Mouse (Mus musculus): ENCODE measurements around the gene Iqschfp. TPM values are rescaled to one million over a fixed set of nuclear protein-coding genes. Genes with fewer than 3 reads are reported as not detected.

Iqschfp gene
- polyA plus RNA-seq, 1 experiment: not detected

DNA sequence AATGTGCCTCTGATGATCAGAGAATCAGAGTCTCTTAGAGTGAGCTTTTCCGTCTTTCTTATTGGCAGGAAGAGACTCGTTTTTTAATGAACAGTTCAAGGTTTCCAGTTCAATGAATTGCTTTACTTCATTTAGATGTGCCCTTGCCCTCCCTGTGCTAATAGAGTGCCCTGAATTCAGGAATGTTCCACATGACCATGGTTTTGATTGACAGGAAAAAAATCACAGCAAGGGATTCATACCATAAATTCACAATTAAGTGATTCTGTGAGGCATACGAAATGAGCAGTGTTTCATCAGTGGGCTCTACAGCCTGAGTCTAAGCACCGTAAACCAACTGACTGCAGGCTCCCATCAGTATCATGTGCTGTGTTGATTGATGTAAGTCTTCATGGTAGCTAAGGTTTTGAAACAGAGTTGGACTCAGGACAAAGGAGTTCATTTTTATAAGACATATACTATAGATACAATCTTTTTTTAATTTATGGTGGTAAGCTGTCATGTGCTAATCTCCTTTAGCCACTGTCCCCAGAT lies 312.0 kb downstream of the Iqschfp start:
- no peak for DNase-seq
- 85% methylated on average over 4 of the region's 4 CpGs for WGBS
- H3K36me3 ChIP-seq (ENCODE audit: control insufficient read depth, insufficient read depth, low read length): no peaks in the 10 kb centered on the region
- H3K27me3 ChIP-seq (ENCODE audit: control insufficient read depth, insufficient read depth, low read length): no peaks in the 10 kb centered on the region
- TF ChIP-seq CTCF (IDR thresholded peaks at IDR 0.05; ENCODE audit: borderline replicate concordance, control insufficient read depth, extremely low read depth, insufficient read depth, low read length, poor library complexity) (no peak), POLR2A (IDR thresholded peaks at IDR 0.05; ENCODE audit: control insufficient read depth, extremely low read depth, insufficient read depth, low read length, poor library complexity) (no peak)
- no peaks in the 10 kb centered on the region for H3K4me1 ChIP-seq (replicated peaks; ENCODE audit: control insufficient read depth, insufficient read depth, low read length)
- no peak overlapping the region for H3K27ac ChIP-seq (ENCODE audit: control insufficient read depth, insufficient read depth, low read length)
- no peak overlapping the region for H3K4me3 ChIP-seq (ENCODE audit: control insufficient read depth, insufficient read depth, low read length)

DNA sequence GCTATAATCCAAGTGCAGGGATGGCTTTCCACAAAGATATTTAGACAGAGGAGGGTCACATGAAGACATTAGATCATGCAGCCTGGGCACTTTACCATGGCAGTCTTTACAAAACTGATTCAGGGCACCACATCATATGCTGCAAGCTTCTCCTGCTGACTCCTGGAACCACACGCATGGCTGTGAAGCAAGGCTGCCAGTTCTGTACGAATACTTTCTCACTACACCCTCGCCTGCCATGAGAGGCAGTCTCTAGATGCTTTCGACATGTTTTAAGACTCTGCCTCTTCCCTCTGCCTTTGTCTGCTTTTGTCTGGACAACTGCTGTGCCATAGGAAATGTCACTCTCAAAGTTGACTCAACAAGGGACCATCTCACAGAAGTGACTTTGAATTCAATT lies 318.4 kb downstream of the Iqschfp start:
- no peak for TF ChIP-seq CTCF (IDR thresholded peaks at IDR 0.05; ENCODE audit: borderline replicate concordance, control insufficient read depth, extremely low read depth, insufficient read depth, low read length, poor library complexity)
- TF ChIP-seq POLR2A (IDR thresholded peaks at IDR 0.05; ENCODE audit: control insufficient read depth, extremely low read depth, insufficient read depth, low read length, poor library complexity): no peak
- H3K4me3 ChIP-seq (ENCODE audit: control insufficient read depth, insufficient read depth, low read length): no peak overlapping the region
- H3K27ac ChIP-seq (ENCODE audit: control insufficient read depth, insufficient read depth, low read length): no peak overlapping the region
- no peaks in the 10 kb centered on the region for H3K4me1 ChIP-seq (replicated peaks; ENCODE audit: control insufficient read depth, insufficient read depth, low read length)
- no peak for DNase-seq
- no peaks in the 10 kb centered on the region for H3K27me3 ChIP-seq (ENCODE audit: control insufficient read depth, insufficient read depth, low read length)
- H3K36me3 ChIP-seq (ENCODE audit: control insufficient read depth, insufficient read depth, low read length): no peaks in the 10 kb centered on the region
- 95% methylated on average over 4 of the region's 4 CpGs for WGBS

DNA sequence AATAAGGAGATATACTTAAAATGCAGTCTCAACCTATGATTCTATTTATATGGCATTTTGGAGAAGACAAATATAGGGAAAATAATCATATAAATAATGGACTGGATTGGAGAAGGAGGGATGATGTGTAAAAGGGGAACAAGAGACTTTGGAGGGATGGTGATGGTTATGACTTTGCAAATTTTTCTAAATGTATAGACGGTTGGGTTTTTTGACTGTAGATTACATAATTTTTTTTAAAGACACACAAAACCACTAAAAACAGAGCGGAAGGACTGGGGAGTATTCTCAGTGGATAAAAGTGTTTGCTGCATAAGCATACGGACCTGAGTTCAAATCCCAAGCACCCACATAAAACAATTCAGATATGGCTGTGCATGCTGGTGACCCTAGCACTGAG lies 329.4 kb downstream of the Iqschfp start:
- no peaks in the 10 kb centered on the region for H3K4me1 ChIP-seq (replicated peaks; ENCODE audit: control insufficient read depth, insufficient read depth, low read length)
- no peak for DNase-seq
- H3K4me3 ChIP-seq (ENCODE audit: control insufficient read depth, insufficient read depth, low read length): no peak overlapping the region
- no peaks in the 10 kb centered on the region for H3K27me3 ChIP-seq (ENCODE audit: control insufficient read depth, insufficient read depth, low read length)
- H3K36me3 ChIP-seq (ENCODE audit: control insufficient read depth, insufficient read depth, low read length): no peaks in the 10 kb centered on the region
- TF ChIP-seq CTCF (IDR thresholded peaks at IDR 0.05; ENCODE audit: borderline replicate concordance, control insufficient read depth, extremely low read depth, insufficient read depth, low read length, poor library complexity) (no peak), POLR2A (IDR thresholded peaks at IDR 0.05; ENCODE audit: control insufficient read depth, extremely low read depth, insufficient read depth, low read length, poor library complexity) (no peak)
- WGBS: 53% methylated on average over 3 of the region's 3 CpGs
- no peak overlapping the region for H3K27ac ChIP-seq (ENCODE audit: control insufficient read depth, insufficient read depth, low read length)

DNA sequence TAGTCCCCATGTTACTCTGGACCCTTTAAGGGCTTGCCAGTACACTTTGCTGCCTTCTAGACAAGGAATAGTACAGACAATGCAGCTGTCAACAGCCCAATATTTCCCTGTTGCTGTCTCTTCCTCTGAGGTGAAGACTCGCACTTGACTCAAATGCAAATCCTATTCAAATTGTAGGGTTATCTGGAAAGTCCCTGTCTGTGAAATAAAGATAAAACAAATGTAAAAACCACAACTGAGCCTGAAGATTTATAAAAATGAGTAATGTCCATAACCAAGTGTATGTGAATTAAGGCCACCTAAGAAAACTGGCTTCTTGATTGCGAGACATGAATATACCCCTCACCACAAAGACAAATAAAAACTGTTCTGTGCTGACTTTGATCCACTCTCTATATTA lies 347.9 kb downstream of the Iqschfp start:
- no peaks in the 10 kb centered on the region for H3K36me3 ChIP-seq (ENCODE audit: control insufficient read depth, insufficient read depth, low read length)
- H3K27ac ChIP-seq (ENCODE audit: control insufficient read depth, insufficient read depth, low read length): no peak overlapping the region
- H3K27me3 ChIP-seq (ENCODE audit: control insufficient read depth, insufficient read depth, low read length): no peaks in the 10 kb centered on the region
- TF ChIP-seq POLR2A (IDR thresholded peaks at IDR 0.05; ENCODE audit: control insufficient read depth, extremely low read depth, insufficient read depth, low read length, poor library complexity) (no peak), CTCF (IDR thresholded peaks at IDR 0.05; ENCODE audit: borderline replicate concordance, control insufficient read depth, extremely low read depth, insufficient read depth, low read length, poor library complexity) (no peak)
- no peak overlapping the region for H3K4me3 ChIP-seq (ENCODE audit: control insufficient read depth, insufficient read depth, low read length)
- 93% methylated on average over 2 of the region's 2 CpGs for WGBS
- DNase-seq: no peak
- H3K4me1 ChIP-seq (replicated peaks; ENCODE audit: control insufficient read depth, insufficient read depth, low read length): no peaks in the 10 kb centered on the region

DNA sequence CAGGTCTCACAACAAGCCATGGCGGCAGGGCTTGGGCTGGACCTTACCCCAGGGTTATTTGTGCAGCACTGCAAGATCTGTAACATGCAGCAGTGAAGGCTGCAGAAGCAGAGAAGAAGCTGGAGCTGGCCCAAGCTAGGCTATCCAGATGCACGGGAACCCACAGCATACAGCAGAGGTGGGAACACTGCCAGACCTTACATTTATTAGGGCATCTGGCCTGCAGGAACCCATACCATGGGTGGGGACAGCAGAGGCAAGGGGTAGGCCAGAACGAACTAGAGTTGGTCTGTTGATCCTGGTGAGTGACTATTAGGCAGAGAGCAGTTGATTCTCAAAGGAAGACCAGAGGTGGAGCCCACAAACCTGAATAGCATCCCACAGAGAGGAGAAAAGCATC lies 351.2 kb downstream of the Iqschfp start:
- no peak overlapping the region for H3K4me3 ChIP-seq (ENCODE audit: control insufficient read depth, insufficient read depth, low read length)
- H3K4me1 ChIP-seq (replicated peaks; ENCODE audit: control insufficient read depth, insufficient read depth, low read length): no peaks in the 10 kb centered on the region
- H3K36me3 ChIP-seq (ENCODE audit: control insufficient read depth, insufficient read depth, low read length): no peaks in the 10 kb centered on the region
- TF ChIP-seq CTCF (IDR thresholded peaks at IDR 0.05; ENCODE audit: borderline replicate concordance, control insufficient read depth, extremely low read depth, insufficient read depth, low read length, poor library complexity): no peak
- WGBS: 71% methylated on average over 3 of the region's 3 CpGs
- no peak for DNase-seq
- no peak overlapping the region for H3K27ac ChIP-seq (ENCODE audit: control insufficient read depth, insufficient read depth, low read length)
- H3K27me3 ChIP-seq (ENCODE audit: control insufficient read depth, insufficient read depth, low read length): no peaks in the 10 kb centered on the region

DNA sequence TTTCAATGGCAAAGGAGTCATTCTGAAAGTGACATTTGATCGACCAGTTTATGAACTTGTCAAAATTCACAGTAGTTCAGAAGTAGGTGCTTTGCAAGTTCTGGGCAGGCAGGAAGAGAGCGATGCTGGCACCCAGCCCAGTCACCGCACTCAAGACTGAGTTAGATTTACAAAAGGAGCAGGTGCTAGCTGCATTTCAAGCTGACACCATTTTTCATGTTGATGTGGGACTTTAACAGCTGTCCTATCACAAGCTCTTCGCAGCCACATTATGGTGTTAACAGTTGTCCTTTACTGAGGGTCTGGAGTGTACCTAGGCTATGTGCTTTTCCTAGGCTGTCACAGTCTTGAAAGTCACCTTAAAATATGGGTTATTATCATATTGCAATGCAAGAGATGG lies 354.1 kb downstream of the Iqschfp start:
- WGBS: 78% methylated on average over 4 of the region's 4 CpGs
- no peak for TF ChIP-seq POLR2A (IDR thresholded peaks at IDR 0.05; ENCODE audit: control insufficient read depth, extremely low read depth, insufficient read depth, low read length, poor library complexity)
- TF ChIP-seq CTCF (IDR thresholded peaks at IDR 0.05; ENCODE audit: borderline replicate concordance, control insufficient read depth, extremely low read depth, insufficient read depth, low read length, poor library complexity): no peak
- DNase-seq: no peak
- Histone ChIP-seq H3K4me3 (ENCODE audit: control insufficient read depth, insufficient read depth, low read length) (no peak overlapping the region), H3K27ac (ENCODE audit: control insufficient read depth, insufficient read depth, low read length) (no peak overlapping the region), H3K4me1 (replicated peaks; ENCODE audit: control insufficient read depth, insufficient read depth, low read length) (no peaks in the 10 kb centered on the region), H3K27me3 (ENCODE audit: control insufficient read depth, insufficient read depth, low read length) (no peaks in the 10 kb centered on the region), H3K36me3 (ENCODE audit: control insufficient read depth, insufficient read depth, low read length) (no peaks in the 10 kb centered on the region)

DNA sequence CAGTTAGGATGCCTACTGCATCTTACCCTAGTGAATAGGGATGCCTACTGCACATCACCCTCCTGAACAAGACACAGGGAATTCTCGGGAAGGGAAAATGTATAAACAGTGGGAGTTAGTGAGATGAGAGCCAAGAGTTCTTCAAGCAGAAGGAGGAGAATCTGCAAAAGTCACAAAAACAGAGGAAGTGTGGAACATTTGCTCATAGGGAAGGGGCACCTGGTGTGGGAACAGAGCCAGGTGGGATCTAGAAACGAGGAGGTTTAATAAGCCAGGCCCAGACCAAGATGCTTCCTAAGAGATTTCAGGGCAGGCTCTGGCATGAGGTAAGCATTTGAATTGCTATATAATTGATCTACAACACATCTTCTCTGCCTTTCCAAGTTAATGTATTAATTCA lies 358.6 kb downstream of the Iqschfp start:
- Histone ChIP-seq H3K4me1 (replicated peaks; ENCODE audit: control insufficient read depth, insufficient read depth, low read length) (no peaks in the 10 kb centered on the region), H3K27me3 (ENCODE audit: control insufficient read depth, insufficient read depth, low read length) (no peaks in the 10 kb centered on the region), H3K27ac (ENCODE audit: control insufficient read depth, insufficient read depth, low read length) (no peak overlapping the region), H3K36me3 (ENCODE audit: control insufficient read depth, insufficient read depth, low read length) (no peaks in the 10 kb centered on the region), H3K4me3 (ENCODE audit: control insufficient read depth, insufficient read depth, low read length) (no peak overlapping the region)
- WGBS: 76% methylated on average over 2 of the region's 2 CpGs
- no peak for DNase-seq
- TF ChIP-seq POLR2A (IDR thresholded peaks at IDR 0.05; ENCODE audit: control insufficient read depth, extremely low read depth, insufficient read depth, low read length, poor library complexity) (no peak), CTCF (IDR thresholded peaks at IDR 0.05; ENCODE audit: borderline replicate concordance, control insufficient read depth, extremely low read depth, insufficient read depth, low read length, poor library complexity) (no peak)

Data from thymus, adult 2 months (tissue).